Mouse (Mus musculus): ENCODE results near the gene Surf1. TPM values are rescaled to one million over a fixed set of nuclear protein-coding genes. Genes with fewer than 3 reads are reported as not detected.
A peak's percentile ranks its signal among the peaks of the same experiment; 100 is the strongest.

The Surf1 gene
- polyA plus RNA-seq, 1 experiment, result 91.1 TPM

GRCm38 (mm10) chr2:26930390-26930789 lies 14.1 kb upstream of the Surf1 start:
- Histone ChIP-seq H3K4me3 (ENCODE audit: insufficient read depth, low read length) (no peak overlapping the region), H3K27ac (ENCODE audit: insufficient read depth, low read depth, low read length) (no peak overlapping the region), H3K4me1 (ENCODE audit: control insufficient read depth, insufficient read depth, low read length) (peaks cover 52% of the 10 kb centered on the region)
- TF ChIP-seq CTCF (IDR thresholded peaks at IDR 0.05; ENCODE audit: low read depth, low read length), result 0 out of 2 replicates have a peak, but pooled peaks have one; percentile 30
- TF ChIP-seq POLR2A (IDR thresholded peaks at IDR 0.05; ENCODE audit: borderline replicate concordance, low read depth, low read length), result no peak

DNA sequence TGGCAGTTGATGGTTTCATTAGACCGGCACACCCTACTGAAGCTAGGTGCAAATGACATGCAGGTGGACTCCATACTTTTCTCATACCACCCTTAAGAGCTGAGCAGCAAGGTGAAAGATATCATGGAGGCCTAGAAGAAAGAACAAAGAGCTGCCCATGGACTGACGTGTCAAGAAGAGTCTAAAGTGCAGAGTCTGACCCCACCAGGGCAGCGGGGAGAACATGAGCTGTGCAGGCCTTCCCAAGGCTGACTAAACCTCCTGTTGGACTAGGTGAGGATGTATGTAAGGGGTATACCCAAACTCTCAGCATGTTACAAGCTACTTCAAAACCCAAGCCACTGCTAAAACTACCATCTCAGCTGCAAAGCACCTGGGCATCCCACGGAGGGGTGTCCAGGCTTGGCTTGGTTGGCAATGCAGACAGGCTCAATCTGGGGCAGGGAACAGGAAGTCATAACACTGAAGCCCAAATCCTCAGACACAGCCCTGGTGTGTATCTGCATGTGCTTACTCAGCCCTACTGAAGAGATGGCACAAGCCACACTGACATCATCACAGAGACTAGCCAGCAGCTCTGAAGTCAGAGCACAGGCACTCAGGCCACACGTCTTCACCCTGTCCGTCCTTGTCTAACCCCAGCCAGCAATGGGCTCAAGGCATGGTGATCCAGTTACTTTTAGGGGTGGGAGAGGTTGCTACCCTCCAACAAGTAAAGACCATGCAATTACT lies 11.6 kb upstream of the Surf1 start:
- peak overlapping the region; percentile 35 for H3K27ac ChIP-seq (ENCODE audit: insufficient read depth, low read depth, low read length)
- H3K4me1 ChIP-seq (ENCODE audit: control insufficient read depth, insufficient read depth, low read length), result peaks cover 39% of the 10 kb centered on the region
- no peak overlapping the region for H3K4me3 ChIP-seq (ENCODE audit: insufficient read depth, low read length)
- no peak for TF ChIP-seq POLR2A (IDR thresholded peaks at IDR 0.05; ENCODE audit: borderline replicate concordance, low read depth, low read length)
- no peak for TF ChIP-seq CTCF (IDR thresholded peaks at IDR 0.05; ENCODE audit: low read depth, low read length)

DNA sequence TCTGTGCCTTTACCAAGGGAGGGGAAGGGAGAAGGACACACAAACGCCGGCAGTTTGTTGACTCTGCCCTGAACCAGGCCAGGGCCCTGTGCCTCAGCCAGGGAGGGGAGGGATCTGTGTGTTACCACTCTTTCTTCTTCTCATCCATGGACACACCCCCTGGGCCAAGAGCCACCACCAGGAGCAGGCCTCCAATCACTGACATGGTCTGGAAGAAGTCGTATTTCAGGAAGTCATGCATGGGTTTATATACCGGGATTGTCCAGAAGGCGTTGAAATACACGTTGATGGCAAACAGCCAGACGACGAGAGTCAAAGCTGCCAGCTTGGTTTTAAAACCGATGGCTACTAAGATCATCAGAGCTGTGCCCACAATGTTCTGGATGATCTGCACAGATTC lies 5.5 kb upstream of the Surf1 start:
- no peak overlapping the region for H3K4me3 ChIP-seq (ENCODE audit: insufficient read depth, low read length)
- peaks cover 17% of the 10 kb centered on the region for H3K4me1 ChIP-seq (ENCODE audit: control insufficient read depth, insufficient read depth, low read length)
- TF ChIP-seq POLR2A (IDR thresholded peaks at IDR 0.05; ENCODE audit: borderline replicate concordance, low read depth, low read length) (no peak), CTCF (IDR thresholded peaks at IDR 0.05; ENCODE audit: low read depth, low read length) (no peak)
- no peak overlapping the region for H3K27ac ChIP-seq (ENCODE audit: insufficient read depth, low read depth, low read length)

DNA sequence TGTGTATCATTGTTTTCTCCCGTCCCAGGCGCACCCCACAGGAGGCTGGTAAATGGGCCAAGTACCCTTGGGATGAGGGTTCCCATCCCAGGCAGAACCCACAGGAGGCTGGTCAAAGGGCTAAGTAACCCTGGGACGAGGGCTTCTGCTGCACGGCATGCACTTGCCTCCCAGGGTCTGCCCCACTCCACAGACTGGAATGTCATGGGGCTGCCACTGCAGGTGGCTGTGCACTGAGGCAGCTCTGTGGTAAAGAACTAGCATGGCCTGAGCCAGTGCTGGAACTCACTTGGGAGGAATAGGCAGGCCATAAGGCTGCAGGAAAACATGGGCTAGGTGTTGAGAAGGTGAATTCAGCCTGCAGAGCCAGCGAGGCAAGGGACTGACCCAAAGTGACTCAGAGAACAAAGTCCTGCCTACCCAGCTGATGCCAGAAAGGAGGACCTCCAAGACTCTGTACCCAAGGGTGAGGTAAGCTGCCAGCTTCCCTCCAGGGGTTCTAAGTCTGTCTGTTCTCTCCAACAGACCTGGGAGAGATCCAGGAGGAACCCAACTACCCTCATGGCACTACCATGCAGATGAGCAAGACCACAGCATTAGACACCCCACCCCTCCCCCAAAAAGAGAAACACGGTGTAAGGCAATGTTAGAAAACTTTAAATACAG lies 4.0 kb upstream of the Surf1 start:
- TF ChIP-seq CTCF (IDR thresholded peaks at IDR 0.05; ENCODE audit: low read depth, low read length) (no peak), POLR2A (IDR thresholded peaks at IDR 0.05; ENCODE audit: borderline replicate concordance, low read depth, low read length) (no peak)
- Histone ChIP-seq H3K4me3 (ENCODE audit: insufficient read depth, low read length) (no peak overlapping the region), H3K4me1 (ENCODE audit: control insufficient read depth, insufficient read depth, low read length) (peaks cover 17% of the 10 kb centered on the region), H3K27ac (ENCODE audit: insufficient read depth, low read depth, low read length) (no peak overlapping the region)

GRCm38 (mm10) chr2:26919684-26920083 lies 3.4 kb upstream of the Surf1 start:
- H3K4me1 ChIP-seq (ENCODE audit: control insufficient read depth, insufficient read depth, low read length), result peaks cover 18% of the 10 kb centered on the region
- TF ChIP-seq POLR2A (IDR thresholded peaks at IDR 0.05; ENCODE audit: borderline replicate concordance, low read depth, low read length) (no peak), CTCF (IDR thresholded peaks at IDR 0.05; ENCODE audit: low read depth, low read length) (no peak)
- H3K27ac ChIP-seq (ENCODE audit: insufficient read depth, low read depth, low read length), result no peak overlapping the region
- H3K4me3 ChIP-seq (ENCODE audit: insufficient read depth, low read length), result no peak overlapping the region

- TF ChIP-seq CTCF (IDR thresholded peaks at IDR 0.05; ENCODE audit: low read depth, low read length), result no peak
- no peak for TF ChIP-seq POLR2A (IDR thresholded peaks at IDR 0.05; ENCODE audit: borderline replicate concordance, low read depth, low read length)
- Histone ChIP-seq H3K27ac (ENCODE audit: insufficient read depth, low read depth, low read length) (peak overlapping the region; percentile 63), H3K4me1 (ENCODE audit: control insufficient read depth, insufficient read depth, low read length) (peaks cover 16% of the 10 kb centered on the region), H3K4me3 (ENCODE audit: insufficient read depth, low read length) (peak overlapping the region; percentile 66)
Measured at GRCm38 (mm10) chr2:26916738-26917137, 408 bp upstream of the Surf1 start.

DNA sequence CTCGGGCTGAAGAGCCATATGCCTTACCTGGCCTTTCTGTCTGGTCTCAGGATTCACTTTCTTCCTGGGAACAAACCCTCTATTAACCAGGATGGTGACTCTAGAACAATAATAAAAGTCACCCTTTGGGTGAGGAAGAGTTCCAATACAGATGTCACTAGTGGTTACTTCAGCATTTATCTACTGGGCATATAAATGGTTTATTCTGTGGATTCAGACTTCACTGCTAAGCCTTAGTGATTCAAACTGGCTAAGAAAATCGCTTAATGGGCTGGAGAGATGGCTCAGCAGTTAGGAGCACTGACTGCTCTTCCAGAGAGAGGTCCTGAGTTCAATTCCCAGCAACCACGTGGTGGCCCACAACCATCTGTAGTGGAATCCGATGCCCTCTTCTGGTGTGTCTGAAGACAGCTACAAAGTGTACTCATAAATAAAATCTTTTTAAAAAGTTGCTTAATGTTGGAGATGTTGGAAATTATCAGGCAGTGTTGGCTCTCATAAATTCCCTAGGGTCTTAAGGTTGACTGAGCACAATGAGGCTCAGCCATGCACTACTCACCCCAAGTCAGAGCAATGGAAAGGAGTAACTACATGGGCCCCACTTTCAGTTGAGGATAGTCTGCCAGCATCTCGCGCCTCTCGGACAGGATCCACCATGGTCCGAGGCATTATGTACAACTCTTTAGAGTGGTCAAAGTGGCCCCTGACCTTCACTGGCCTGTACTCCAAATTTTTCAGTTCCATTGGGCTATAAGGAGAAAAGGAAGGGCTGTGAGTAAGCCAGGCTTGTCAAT lies 2.0 kb downstream of the Surf1 start:
- TF ChIP-seq POLR2A (IDR thresholded peaks at IDR 0.05; ENCODE audit: borderline replicate concordance, low read depth, low read length), result no peak
- no peak for TF ChIP-seq CTCF (IDR thresholded peaks at IDR 0.05; ENCODE audit: low read depth, low read length)
- Histone ChIP-seq H3K4me1 (ENCODE audit: control insufficient read depth, insufficient read depth, low read length) (peaks cover 9% of the 10 kb centered on the region), H3K4me3 (ENCODE audit: insufficient read depth, low read length) (0 out of 2 replicates have a peak overlapping the region, but pooled peaks have one; percentile 1), H3K27ac (ENCODE audit: insufficient read depth, low read depth, low read length) (no peak overlapping the region)

DNA sequence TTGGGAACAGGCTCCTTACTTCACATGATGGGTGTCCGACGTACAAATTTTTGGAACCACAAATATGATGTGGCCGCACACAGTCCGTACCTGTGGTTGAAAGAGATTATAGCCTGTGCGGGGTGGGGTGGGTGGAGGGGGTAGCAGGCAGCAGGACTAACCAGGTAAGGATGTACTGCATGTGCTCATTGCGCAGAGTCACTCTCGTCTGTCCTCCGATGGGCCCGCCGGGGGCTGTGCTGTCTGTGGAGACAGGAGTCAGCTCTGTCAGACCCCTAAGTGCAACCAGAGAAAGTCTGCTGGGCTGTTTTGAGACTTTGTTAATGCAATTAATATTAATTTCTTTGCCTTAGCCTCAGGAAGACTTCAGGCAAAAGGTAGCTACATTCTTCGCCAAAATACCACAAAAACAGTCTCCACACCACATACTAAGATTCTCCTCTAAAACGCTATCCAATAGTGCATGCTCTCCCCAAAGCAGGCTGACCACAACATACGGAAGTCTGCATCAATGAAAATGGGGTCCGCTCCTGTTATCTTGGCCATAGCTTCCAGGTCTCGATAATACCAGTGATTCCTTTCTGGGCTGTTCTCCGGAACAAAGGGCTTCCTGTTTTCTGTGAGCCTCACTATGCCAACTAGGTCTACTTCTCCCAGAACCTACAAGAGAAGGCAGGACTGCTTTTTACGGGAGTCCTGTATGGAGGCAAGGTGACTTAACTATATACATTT lies 2.7 kb downstream of the Surf1 start:
- Histone ChIP-seq H3K4me3 (ENCODE audit: insufficient read depth, low read length) (no peak overlapping the region), H3K27ac (ENCODE audit: insufficient read depth, low read depth, low read length) (no peak overlapping the region), H3K4me1 (ENCODE audit: control insufficient read depth, insufficient read depth, low read length) (peaks cover 15% of the 10 kb centered on the region)
- TF ChIP-seq POLR2A (IDR thresholded peaks at IDR 0.05; ENCODE audit: borderline replicate concordance, low read depth, low read length), result no peak
- no peak for TF ChIP-seq CTCF (IDR thresholded peaks at IDR 0.05; ENCODE audit: low read depth, low read length)

GRCm38 (mm10) chr2:26912253-26912770 lies 4.0 kb downstream of the Surf1 start:
- Histone ChIP-seq H3K27ac (ENCODE audit: insufficient read depth, low read depth, low read length) (no peak overlapping the region), H3K4me1 (ENCODE audit: control insufficient read depth, insufficient read depth, low read length) (peaks cover 16% of the 10 kb centered on the region), H3K4me3 (ENCODE audit: insufficient read depth, low read length) (peak overlapping the region; percentile 83)
- no peak for TF ChIP-seq CTCF (IDR thresholded peaks at IDR 0.05; ENCODE audit: low read depth, low read length)
- TF ChIP-seq POLR2A (IDR thresholded peaks at IDR 0.05; ENCODE audit: borderline replicate concordance, low read depth, low read length), result no peak
